In the genomic region with DNA sequence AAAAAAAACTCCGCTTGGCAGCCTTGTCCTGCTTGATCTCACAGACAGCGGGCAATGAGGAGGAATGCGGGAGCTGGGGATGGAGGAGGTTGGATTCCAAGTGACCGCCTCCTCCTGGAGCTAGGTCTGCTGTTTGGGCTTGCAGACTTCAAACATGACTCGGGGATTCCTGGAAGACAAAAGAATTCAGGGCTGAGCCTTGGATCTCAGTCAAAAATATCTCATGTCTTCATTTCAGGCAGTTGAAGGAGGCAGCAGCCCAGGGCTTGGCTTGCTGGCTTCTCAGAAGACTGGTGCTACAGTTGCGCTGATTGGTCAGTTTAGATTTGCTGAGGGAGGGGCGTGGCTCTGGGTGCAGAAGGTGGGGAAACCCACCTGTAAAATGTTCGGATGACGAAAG, we compare ENCODE assay signal across 17 mouse cellular contexts. TPM values are rescaled to one million over a fixed set of nuclear protein-coding genes. Genes with fewer than 3 reads are reported as not detected.
A peak's percentile ranks its signal among the peaks of the same experiment; 100 is the strongest.
DNase-seq lines count a peak whose midpoint lies in the region; TF ChIP-seq lines count a peak whose summit lies in the region.
"Had no signal": no experiment of that assay in that cellular context is flagged by ENCODE, and none has a peak within 500 bp of the region (broad histone marks: within the 10 kb centered on the region; RNA-seq: fewer than 3 reads in every experiment).

No protein-coding gene starts in this region.

- no peak for TF ChIP-seq POLR2A in kidney, adult 2 months (IDR thresholded peaks at IDR 0.05; ENCODE audit: low read depth, low read length)

- TF ChIP-seq CTCF in kidney, adult 2 months (conservative IDR thresholded peaks at IDR 0.05; ENCODE audit: insufficient read depth, insufficient read length, low read depth, low read length), result no peak

- no peak overlapping the region for H3K4me3 ChIP-seq in kidney, adult 2 months (ENCODE audit: insufficient read depth, low read depth, low read length)
- H3K4me3 ChIP-seq: heart, embryonic 10.5 days; left cerebral cortex, adult 2 months had no signal

- 20% methylated on average over 9 of the region's 9 CpGs for WGBS in kidney, adult 2 months

- H3K27me3 ChIP-seq in kidney, adult 2 months (replicated peaks; ENCODE audit: control insufficient read depth, insufficient read depth, low read length), result no peaks in the 10 kb centered on the region

- H3K36me3 ChIP-seq in kidney, adult 2 months (ENCODE audit: control insufficient read depth, insufficient read depth, low read length), result no peaks in the 10 kb centered on the region
- H3K36me3 ChIP-seq: heart, embryonic 10.5 days had no signal

- no peaks in the 10 kb centered on the region for H3K4me1 ChIP-seq in kidney, adult 2 months (ENCODE audit: control insufficient read depth, insufficient read depth, low read length)

- peak; percentile 40 for DNase-seq in embryo, embryonic 10 days (ENCODE audit: low spot score)
- no peak for DNase-seq in embryo, embryonic 11 days
- DNase-seq in kidney, adult 2 months, result peak; percentile 18
- DNase-seq in kidney, postnatal 14 days, result no peak
- DNase-seq in 3T3-L1 (ENCODE audit: low read depth, low spot score), result peak; percentile 63
- DNase-seq in adipocyte (ENCODE audit: low spot score), result peak; percentile 19
- no peak for DNase-seq in layer of hippocampus, adult 18-20 months (ENCODE audit: low spot score in 2 of 2)
- DNase-seq in layer of hippocampus, adult 11-12 months (ENCODE audit: low spot score), result no peak
- DNase-seq: gastrocnemius, postnatal 14 days; heart, postnatal 14 days; liver; liver, postnatal 0 days; midbrain, embryonic 14.5 days; thymus, postnatal 4 days had no signal

- no peak overlapping the region for H3K27ac ChIP-seq in kidney, adult 2 months (ENCODE audit: insufficient read depth, low read depth, low read length)
- H3K27ac ChIP-seq: heart, embryonic 10.5 days; left cerebral cortex, adult 2 months; macrophage had no signal

RNA-seq across cellular contexts. Expression of a gene that starts 5.6 kb away (rescaled TPM):
- polyA plus RNA-seq in kidney, adult 2 months (2012; rRNA removed), result 2.6 and 2.8 TPM in 2 replicates
- total RNA-seq in layer of hippocampus, adult 18-20 months (2021), result 10 to 100 TPM; 29.7 to 29.8 TPM

Comparison
In these comparisons a context has a peak if more than half of its experiments do, and no peak if none do; other contexts are left out.
1. DNase-seq: peak in embryo, embryonic 10 days (single experiment), kidney, adult 2 months (single experiment), 3T3-L1 (single experiment) and adipocyte (single experiment); none in embryo, embryonic 11 days (single experiment), kidney, postnatal 14 days (single experiment), layer of hippocampus, adult 18-20 months (0 of 2) and layer of hippocampus, adult 11-12 months (single experiment).